Mouse (Mus musculus): ENCODE results near the gene Mybpc1.

- TF ChIP-seq CTCF (IDR thresholded peaks at IDR 0.05; ENCODE audit: borderline replicate concordance, control insufficient read depth, extremely low read depth, insufficient read depth, low read length, poor library complexity) (no peak), POLR2A (IDR thresholded peaks at IDR 0.05; ENCODE audit: control insufficient read depth, extremely low read depth, insufficient read depth, low read length, poor library complexity) (no peak)
These were observed 102.8 kb downstream of the Mybpc1 start for GRCm38 (mm10) chr10:88501886-88502765.

Measured in thymus, adult 2 months (tissue).